Mouse (Mus musculus): ENCODE results near the gene Catsperd.

DNA sequence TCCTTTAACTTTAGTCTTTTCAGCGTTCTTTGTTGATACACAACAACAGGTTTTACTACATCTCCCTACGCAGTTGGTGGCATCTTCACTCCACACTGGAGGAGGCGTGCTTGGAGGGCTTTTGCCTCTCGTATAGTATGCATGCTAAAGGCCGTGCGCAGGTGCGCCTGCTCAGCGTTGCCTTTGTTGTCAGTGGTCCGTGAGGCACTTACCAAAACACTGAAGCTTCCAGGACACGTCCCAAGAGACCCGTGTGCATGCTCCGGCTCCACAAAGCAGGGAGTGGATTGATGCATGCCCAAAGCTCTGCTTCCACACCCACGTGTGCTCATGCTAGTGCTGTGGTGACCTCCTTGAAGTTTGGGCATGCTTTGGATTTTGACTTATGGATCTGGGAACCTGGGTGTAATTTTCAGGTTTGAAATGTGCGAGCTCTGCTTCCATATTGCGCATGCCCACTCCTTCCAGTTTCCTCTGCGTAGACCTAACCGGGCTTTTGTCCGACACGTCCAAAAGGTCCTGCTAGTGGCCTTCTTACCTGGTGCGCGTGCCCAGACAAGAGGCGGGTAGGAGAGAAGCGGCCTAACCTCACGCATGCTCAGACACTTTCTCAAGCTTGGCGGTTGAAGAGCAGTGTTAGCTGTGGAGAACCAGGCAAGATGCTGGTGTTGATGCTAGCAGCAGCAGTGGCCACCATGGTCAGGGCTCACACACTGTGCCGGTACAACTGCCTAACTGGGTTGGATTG lies at the start of gene Catsperd:
- TF ChIP-seq CTCF (IDR thresholded peaks at IDR 0.05; ENCODE audit: low read depth, low read length) (no peak), POLR2A (IDR thresholded peaks at IDR 0.05; ENCODE audit: insufficient read depth, low read length) (peak; percentile 18), EP300 (IDR thresholded peaks at IDR 0.05; ENCODE audit: insufficient read depth, low read depth, low read length) (no peak)
